In the genomic region with DNA sequence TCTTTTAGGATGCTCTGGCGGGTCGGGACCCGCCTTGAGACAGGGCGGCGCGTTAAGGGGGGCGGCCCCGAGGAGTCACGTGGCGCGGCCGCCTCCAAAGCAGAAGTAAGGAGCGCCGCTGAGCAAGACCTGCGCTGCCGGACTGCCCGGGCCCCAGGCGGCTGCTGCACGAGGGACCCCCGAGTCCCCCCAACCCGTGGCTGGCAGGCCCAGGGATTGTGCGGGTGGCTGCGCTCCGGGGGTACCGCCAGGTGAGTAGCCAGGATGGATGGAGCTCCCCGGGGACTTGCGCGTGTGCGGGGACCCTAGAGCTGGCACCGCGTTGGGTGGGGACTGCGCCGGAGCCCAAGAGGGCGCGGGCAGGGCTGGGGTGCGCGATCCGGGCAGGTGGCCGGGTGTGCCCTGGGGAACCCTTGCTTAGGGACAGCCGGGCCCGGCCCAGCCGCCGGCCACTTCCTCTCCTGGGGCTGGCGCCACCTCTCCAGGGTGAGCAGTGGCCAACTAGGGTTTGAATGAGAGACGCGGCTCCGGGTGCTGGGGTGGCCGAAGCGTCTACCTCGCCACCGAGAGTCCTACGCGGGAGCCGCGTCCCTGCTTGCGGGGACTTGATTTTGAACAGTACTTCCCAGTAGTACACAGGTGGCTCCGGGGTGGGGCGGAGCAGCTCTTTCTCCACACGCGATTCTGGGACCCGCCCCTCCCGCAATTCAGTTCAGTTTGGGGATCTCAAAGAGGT, we compare ENCODE assay signal across 8 mouse cellular contexts. TPM values are rescaled to one million over a fixed set of nuclear protein-coding genes. Genes with fewer than 3 reads are reported as not detected.
A peak's percentile ranks its signal among the peaks of the same experiment; 100 is the strongest.
DNase-seq lines count a peak whose midpoint lies in the region; ATAC-seq lines count a peak whose summit lies in the region.

Plcg2 (plus strand) TSS at position 113 of the 736 bp plus-strand sequence.

- peak within 1 kb of the TSS; percentile 46 for H3K4me3 ChIP-seq in erythroblast, embryonic 14.5 days (replicated peaks)
- H3K4me3 ChIP-seq in limb, embryonic 10.5 days, result peak within 1 kb of the TSS; percentile 63

- H3K27me3 ChIP-seq in erythroblast, embryonic 14.5 days (ENCODE audit: control insufficient read depth), result peaks cover 35% of the 10 kb centered on the region
- H3K27me3 ChIP-seq in limb, embryonic 10.5 days (ENCODE audit: low read depth, poor library complexity, severe bottlenecking), result peaks cover 51% of the 10 kb centered on the region

- ATAC-seq in megakaryocyte-erythroid progenitor cell, adult 5-6 weeks (replicated peaks; ENCODE audit: low FRiP score, low TSS enrichment, poor library complexity, severe bottlenecking), result peak; percentile 83

- intact Hi-C loops in heart, postnatal 36 days (cut with DNase I), result loop anchor here (5.0 kb wide), 1 partner anchor 69 kb away; no protein-coding TSS in a partner anchor

- no peaks in the 10 kb centered on the region for H3K9me3 ChIP-seq in erythroblast, embryonic 14.5 days (ENCODE audit: control insufficient read depth, low read length)
- no peaks in the 10 kb centered on the region for H3K9me3 ChIP-seq in limb, embryonic 10.5 days (replicated peaks)

- H3K4me1 ChIP-seq in erythroblast, embryonic 14.5 days (ENCODE audit: control insufficient read depth), result peaks cover 10% of the 10 kb centered on the region
- peaks cover 17% of the 10 kb centered on the region for H3K4me1 ChIP-seq in limb, embryonic 10.5 days

- H3K27ac ChIP-seq in limb, embryonic 10.5 days, result peak within 1 kb of the TSS; percentile 72

- H3K36me3 ChIP-seq in erythroblast, embryonic 14.5 days (ENCODE audit: control insufficient read depth), result no peaks in the 10 kb centered on the region
- H3K36me3 ChIP-seq in limb, embryonic 10.5 days, result no peaks in the 10 kb centered on the region

- peak; percentile 72 for DNase-seq in 3134 (ENCODE audit: extremely low read depth, insufficient read length, low spot score)
- peak; percentile 26 for DNase-seq in T-cell, adult 2 months (ENCODE audit: low spot score)
- peak; percentile 51 to 54 for DNase-seq in heart, postnatal 36 days
- peak; percentile 73 for DNase-seq in limb, embryonic 10.5 days (ENCODE audit: low spot score)
- DNase-seq in spleen, adult 12 weeks (ENCODE audit: low spot score), result peak; percentile 37
- no peak for DNase-seq in cerebellum, adult 8-10 months

- whole genome bisulfite sequencing in limb, embryonic 10.5 days, result under 1% methylated on average over 61 of the region's 62 CpGs

RNA-seq across cellular contexts. Expression of gene Plcg2, which starts in this region (rescaled TPM):
- 0.07 TPM in 2 replicates for polyA plus RNA-seq in erythroblast, embryonic 14.5 days (2012)
- 1 to 10 TPM; 6.5 to 7.5 TPM for total RNA-seq in heart, postnatal 36 days (2021)
- polyA plus RNA-seq in limb, embryonic 10.5 days (2016; fragmentation: Nextera tagmentation; extraction: Ambion mirVana), result 6.0 and 10.0 TPM in 2 replicates
- total RNA-seq in megakaryocyte-erythroid progenitor cell, adult 5-6 weeks (2014; fragmentation: Nextera tagmentation), result 8.1 and 11.3 TPM in 2 replicates
- 9.2 and 17.0 TPM in 2 replicates for total RNA-seq in megakaryocyte-erythroid progenitor cell, adult 5-6 weeks (2017)
